Mouse (Mus musculus) embryonic fibroblast, embryonic 13.5 days (primary cell): ENCODE results near the gene Tas2r134. TPM values are rescaled to one million over a fixed set of nuclear protein-coding genes. Genes with fewer than 3 reads are reported as not detected.

Experiments
- H3K27ac ChIP-seq: 2 replicates; pipeline ENCODE4 v1.5.1; 2012; ENCODE audit warnings: low read length, control low read depth, inconsistent platforms; ENCODE audit not compliant: insufficient read depth
- H3K4me1 ChIP-seq: 2 replicates; pipeline ENCODE4 v1.6.1; 2011; ENCODE audit warnings: low read length; ENCODE audit not compliant: control insufficient read depth, insufficient read depth
- H3K4me3 ChIP-seq: 2 replicates; pipeline ENCODE4 v1.5.1; 2011; ENCODE audit warnings: mild to moderate bottlenecking, control low read depth, low read length; ENCODE audit not compliant: insufficient read depth
- CTCF ChIP-seq: IDR thresholded peaks from 2 replicates; pipeline ENCODE4 v1.5.1; 2011; ENCODE audit warnings: mild to moderate bottlenecking, control low read depth, low read length, moderate library complexity, borderline replicate concordance; ENCODE audit not compliant: insufficient read depth
- POLR2A ChIP-seq: IDR thresholded peaks from 2 replicates; pipeline ENCODE4 v1.6.1; 2011; ENCODE audit warnings: low read depth, mild to moderate bottlenecking, control low read depth, low read length, moderate library complexity
- polyA plus RNA-seq: library from polyadenylated mRNA; stranded (reverse); fragments of >200 nt; gene quantifications from 2 replicates; pipeline ENCODE4 v1.2.4, GENCODE M21; 2011; ENCODE audit warnings: low read depth; ENCODE audit not compliant: missing spikeins, insufficient read length

Tas2r134 gene
- polyA plus RNA-seq, 1 experiment, result not detected

DNA sequence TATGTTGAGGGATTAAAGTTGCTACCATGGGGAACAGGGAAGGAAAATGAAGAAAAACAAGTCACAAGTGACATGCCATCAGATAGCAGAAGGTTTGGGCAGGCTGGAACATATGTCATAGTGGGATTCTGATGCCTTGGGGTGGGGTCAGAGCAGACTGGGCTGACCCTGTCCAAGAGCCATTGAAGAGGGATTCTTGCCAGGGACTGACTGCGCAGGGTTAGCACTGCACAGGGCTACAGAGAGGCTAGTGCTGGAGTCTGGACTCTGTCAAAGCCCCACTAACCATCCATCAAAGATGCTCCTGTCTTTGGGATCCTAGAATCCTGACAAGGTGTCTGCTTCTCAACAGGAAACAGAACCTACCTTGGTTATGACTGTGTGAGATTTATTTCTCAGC, 22.6 kb downstream of the Tas2r134 start:
- no peak for TF ChIP-seq CTCF
- TF ChIP-seq POLR2A, result no peak
- no peak overlapping the region for H3K4me3 ChIP-seq
- H3K4me1 ChIP-seq, result no peaks in the 10 kb centered on the region
- H3K27ac ChIP-seq, result no peak overlapping the region

DNA sequence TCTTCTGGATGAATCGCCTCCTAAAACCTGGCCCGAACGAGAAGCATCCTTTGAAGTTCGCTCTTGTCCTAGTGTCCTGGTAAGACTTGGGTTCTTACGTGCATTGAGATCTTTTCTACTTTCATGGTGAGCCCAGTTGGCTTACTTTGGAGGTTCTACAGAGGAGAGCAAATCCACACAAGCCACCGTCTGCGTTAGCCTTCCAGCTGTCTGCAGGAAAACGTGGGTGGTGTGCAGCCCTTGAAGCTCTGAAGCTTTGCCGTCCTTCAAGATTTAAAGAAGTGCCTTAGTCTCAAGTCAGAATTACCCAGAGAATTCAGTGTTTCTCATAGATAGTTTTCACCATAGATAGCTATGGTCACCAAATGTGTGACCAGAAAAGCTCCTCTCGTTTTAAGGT, 24.8 kb downstream of the Tas2r134 start:
- no peaks in the 10 kb centered on the region for H3K4me1 ChIP-seq
- TF ChIP-seq CTCF (no peak), POLR2A (no peak)
- H3K4me3 ChIP-seq, result no peak overlapping the region
- H3K27ac ChIP-seq, result no peak overlapping the region

DNA sequence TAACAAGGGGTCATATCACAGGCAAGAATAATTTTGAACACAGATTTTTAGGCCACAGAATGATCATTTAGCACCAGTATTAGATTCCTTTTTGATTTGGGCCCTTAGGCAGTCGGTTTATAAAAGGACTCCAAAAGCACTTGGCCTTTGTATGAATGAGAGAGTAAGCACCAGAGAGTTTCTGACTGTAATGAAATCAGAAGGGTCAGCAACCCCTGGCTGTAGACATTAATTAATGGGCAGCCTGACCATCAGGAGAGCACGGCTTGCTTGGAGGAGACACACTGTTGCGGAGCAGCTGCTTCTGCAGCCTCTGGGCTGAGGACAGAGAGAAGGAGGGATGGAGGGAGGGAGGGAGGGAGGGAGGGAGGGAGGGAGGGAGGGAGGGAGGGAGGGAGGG, 30.4 kb downstream of the Tas2r134 start:
- no peak overlapping the region for H3K27ac ChIP-seq
- H3K4me3 ChIP-seq, result no peak overlapping the region
- TF ChIP-seq POLR2A, result no peak
- no peak for TF ChIP-seq CTCF
- no peaks in the 10 kb centered on the region for H3K4me1 ChIP-seq

DNA sequence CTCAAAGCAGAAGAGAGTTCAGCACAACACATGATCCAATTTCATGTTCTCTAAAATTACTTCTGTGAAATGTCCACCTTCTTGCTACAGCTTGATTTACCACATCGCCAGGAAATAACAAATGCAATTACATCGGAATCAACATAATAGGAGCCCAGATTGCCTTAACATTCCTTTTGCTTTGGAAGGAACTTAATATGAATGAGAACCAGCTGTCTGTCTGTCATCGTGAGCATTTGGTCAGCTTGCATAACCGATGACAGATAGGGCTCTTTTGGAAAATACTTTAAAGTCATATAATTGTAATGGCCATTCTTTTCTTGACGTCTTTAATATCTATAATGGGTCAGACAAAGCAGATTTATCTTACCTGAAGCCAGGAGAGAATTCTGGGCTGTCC, 31.0 kb downstream of the Tas2r134 start:
- Histone ChIP-seq H3K4me3 (no peak overlapping the region), H3K27ac (no peak overlapping the region), H3K4me1 (no peaks in the 10 kb centered on the region)
- TF ChIP-seq POLR2A (no peak), CTCF (no peak)

DNA sequence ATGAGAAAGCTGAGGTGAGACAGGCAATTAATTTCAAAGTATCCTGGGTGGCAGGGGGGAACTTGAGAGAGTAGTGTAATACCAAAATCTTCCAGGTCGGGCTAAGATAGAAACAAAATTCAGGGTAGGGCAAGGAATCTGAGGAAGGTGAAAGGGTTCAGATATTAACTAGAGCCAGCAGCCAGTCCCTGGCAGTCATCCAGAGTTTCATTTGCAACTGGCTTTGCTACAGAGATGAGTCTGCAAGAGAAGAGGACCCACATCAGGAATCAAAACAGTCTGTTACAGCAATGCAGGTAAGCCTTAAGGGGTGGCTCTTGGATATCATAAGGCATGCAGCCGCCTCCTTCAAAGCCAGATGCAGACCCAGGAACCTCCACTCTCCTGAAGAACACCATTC, 47.0 kb downstream of the Tas2r134 start:
- Histone ChIP-seq H3K4me1 (no peaks in the 10 kb centered on the region; the same call in 1 of the 2 replicates), H3K4me3 (no peak overlapping the region), H3K27ac (no peak overlapping the region)
- TF ChIP-seq CTCF (no peak), POLR2A (no peak)
